Mouse (Mus musculus): ENCODE measurements around the gene Naa25. TPM values are rescaled to one million over a fixed set of nuclear protein-coding genes. Genes with fewer than 3 reads are reported as not detected.

The Naa25 gene
- polyA plus RNA-seq, 1 experiment from 2014 or later: 40.6 TPM

GRCm38 (mm10) chr5:121398146-121398964 lies 619 bp downstream of the Naa25 start:
- Histone ChIP-seq H3K9ac (peak overlapping the region; percentile 89), H3K36me3 (peaks cover 15% of the 10 kb centered on the region), H3K27me3 (no peaks in the 10 kb centered on the region), H3K4me3 (peak overlapping the region; percentile 97), H3K27ac (peak overlapping the region; percentile 70), H3K9me3 (no peaks in the 10 kb centered on the region), H3K4me1 (peaks cover 17% of the 10 kb centered on the region), H3K4me2 (replicated peaks) (peak overlapping the region; percentile 89)
- 2% methylated on average over 66 of the region's 67 CpGs for WGBS
- ATAC-seq (ENCODE audit: low FRiP score, low read depth): peak; percentile 74

DNA sequence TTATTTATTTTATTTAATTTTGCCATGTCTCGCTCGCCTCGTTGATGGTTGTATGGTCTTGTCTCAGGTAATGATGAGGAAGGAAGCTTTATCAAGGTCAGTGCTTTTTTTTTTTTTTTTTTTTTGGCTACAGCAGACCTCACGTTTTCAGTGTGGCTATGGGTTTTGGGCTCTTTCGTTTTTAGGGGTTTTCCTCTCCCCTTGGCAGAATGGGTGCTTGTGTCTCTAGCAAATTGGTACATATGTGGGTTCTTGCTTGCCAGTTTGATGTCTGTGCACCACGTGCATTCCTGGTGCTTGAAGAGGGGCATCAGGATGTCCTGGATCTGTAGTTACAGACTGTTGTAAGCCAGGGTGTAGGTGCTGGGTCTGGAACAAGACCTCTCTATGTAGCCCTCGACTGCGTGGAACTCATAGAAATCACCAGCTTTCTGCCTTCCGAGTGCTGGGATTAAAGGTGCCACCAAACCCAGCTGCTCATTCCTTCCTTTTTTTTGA lies 1.3 kb downstream of the Naa25 start:
- Histone ChIP-seq H3K27ac (no peak overlapping the region), H3K9ac (peak overlapping the region; percentile 89), H3K27me3 (no peaks in the 10 kb centered on the region), H3K4me3 (peak overlapping the region; percentile 97), H3K4me1 (peaks cover 17% of the 10 kb centered on the region), H3K4me2 (replicated peaks) (peak overlapping the region; percentile 89), H3K9me3 (no peaks in the 10 kb centered on the region), H3K36me3 (peaks cover 20% of the 10 kb centered on the region)
- WGBS: 51% methylated on average over 9 of the region's 9 CpGs
- ATAC-seq (ENCODE audit: low FRiP score, low read depth): no peak

DNA sequence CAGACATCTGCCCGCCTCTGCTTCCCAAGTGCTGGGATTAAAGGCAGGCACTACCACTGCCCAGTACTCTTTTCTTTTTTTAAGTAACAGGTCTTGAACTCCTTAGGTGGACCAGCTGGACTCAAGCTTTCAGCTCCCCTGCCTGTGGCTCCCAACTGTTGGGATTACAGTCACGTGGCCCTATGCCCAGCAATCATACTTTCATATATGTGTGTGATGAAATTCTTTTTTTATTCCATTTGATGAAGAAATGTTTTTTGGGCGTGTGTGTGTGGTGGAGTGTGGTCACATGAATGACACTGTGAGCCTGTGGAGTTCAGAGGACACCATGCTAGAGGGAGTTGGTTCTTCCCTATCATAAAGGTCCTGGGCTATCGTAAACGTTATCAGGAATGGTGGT lies 1.8 kb downstream of the Naa25 start:
- Histone ChIP-seq H3K9me3 (no peaks in the 10 kb centered on the region), H3K4me1 (peaks cover 17% of the 10 kb centered on the region), H3K27ac (no peak overlapping the region), H3K27me3 (no peaks in the 10 kb centered on the region), H3K36me3 (peaks cover 20% of the 10 kb centered on the region), H3K4me3 (peak overlapping the region; percentile 97; the same call in 1 of the 2 replicates), H3K4me2 (replicated peaks) (peak overlapping the region; percentile 89), H3K9ac (peak overlapping the region; percentile 89; the same call in 1 of the 2 replicates)
- ATAC-seq (ENCODE audit: low FRiP score, low read depth): no peak
- 88% methylated on average over 5 of the region's 5 CpGs for WGBS

DNA sequence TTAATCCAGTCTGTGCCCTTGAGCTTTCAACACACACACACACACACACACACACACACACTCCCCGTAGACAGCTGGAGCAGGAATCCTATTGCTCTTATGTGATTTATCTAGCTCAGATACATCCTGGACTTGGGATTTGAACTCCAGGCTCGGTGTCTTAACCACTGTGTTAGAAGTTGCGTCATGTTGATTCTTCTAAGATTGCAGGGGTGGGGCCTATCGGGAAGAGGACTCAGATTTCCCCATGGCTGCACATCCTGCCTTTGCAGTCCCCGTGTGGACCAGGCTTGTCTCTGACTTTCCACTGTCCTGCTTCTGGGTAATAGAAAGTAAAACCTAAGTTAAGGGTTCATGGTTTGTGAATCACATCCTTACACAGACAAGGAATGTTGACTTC lies 2.3 kb downstream of the Naa25 start:
- 72% methylated on average over 5 of the region's 5 CpGs for WGBS
- Histone ChIP-seq H3K27ac (no peak overlapping the region), H3K4me3 (no peak overlapping the region), H3K4me1 (peaks cover 17% of the 10 kb centered on the region), H3K36me3 (peaks cover 20% of the 10 kb centered on the region), H3K9ac (no peak overlapping the region), H3K4me2 (replicated peaks) (no peak overlapping the region), H3K9me3 (no peaks in the 10 kb centered on the region), H3K27me3 (no peaks in the 10 kb centered on the region)
- no peak for ATAC-seq (ENCODE audit: low FRiP score, low read depth)

- Histone ChIP-seq H3K27me3 (no peaks in the 10 kb centered on the region), H3K9me3 (no peaks in the 10 kb centered on the region), H3K27ac (no peak overlapping the region), H3K4me3 (no peak overlapping the region), H3K4me2 (replicated peaks) (no peak overlapping the region), H3K9ac (0 out of 2 replicates have a peak overlapping the region, but pooled peaks have one; percentile 43), H3K4me1 (peaks cover 17% of the 10 kb centered on the region), H3K36me3 (peaks cover 24% of the 10 kb centered on the region)
- ATAC-seq (ENCODE audit: low FRiP score, low read depth): no peak
- 90% methylated on average over 5 of the region's 5 CpGs for WGBS
Measured at GRCm38 (mm10) chr5:121400849-121401248, 3.1 kb downstream of the Naa25 start.

GRCm38 (mm10) chr5:121407856-121408255 lies 10.1 kb downstream of the Naa25 start:
- H3K9ac ChIP-seq: no peak overlapping the region
- WGBS: 87% methylated on average over 8 of the region's 8 CpGs
- no peak overlapping the region for H3K4me2 ChIP-seq (replicated peaks)
- no peak overlapping the region for H3K27ac ChIP-seq
- no peak for ATAC-seq (ENCODE audit: low FRiP score, low read depth)
- no peaks in the 10 kb centered on the region for H3K4me1 ChIP-seq
- H3K4me3 ChIP-seq: no peak overlapping the region
- no peaks in the 10 kb centered on the region for H3K9me3 ChIP-seq
- no peaks in the 10 kb centered on the region for H3K27me3 ChIP-seq
- peaks cover 74% of the 10 kb centered on the region for H3K36me3 ChIP-seq

GRCm38 (mm10) chr5:121410975-121411374 lies 13.2 kb downstream of the Naa25 start:
- Histone ChIP-seq H3K27ac (no peak overlapping the region), H3K36me3 (peaks cover 90% of the 10 kb centered on the region), H3K9me3 (no peaks in the 10 kb centered on the region), H3K4me1 (no peaks in the 10 kb centered on the region), H3K4me2 (replicated peaks) (no peak overlapping the region), H3K27me3 (no peaks in the 10 kb centered on the region), H3K9ac (no peak overlapping the region), H3K4me3 (no peak overlapping the region)
- WGBS: 90% methylated on average over 4 of the region's 4 CpGs
- no peak for ATAC-seq (ENCODE audit: low FRiP score, low read depth)

GRCm38 (mm10) chr5:121420721-121421120 lies 23.0 kb downstream of the Naa25 start:
- peaks cover 98% of the 10 kb centered on the region for H3K36me3 ChIP-seq
- WGBS: 90% methylated on average over 9 of the region's 9 CpGs
- no peak for ATAC-seq (ENCODE audit: low FRiP score, low read depth)

GRCm38 (mm10) chr5:121422787-121423186 lies 25.1 kb downstream of the Naa25 start:
- 96% methylated on average over 6 of the region's 6 CpGs for WGBS
- Histone ChIP-seq H3K9ac (no peak overlapping the region), H3K4me1 (no peaks in the 10 kb centered on the region), H3K27ac (no peak overlapping the region), H3K36me3 (peaks cover 98% of the 10 kb centered on the region), H3K4me3 (no peak overlapping the region), H3K9me3 (no peaks in the 10 kb centered on the region), H3K27me3 (no peaks in the 10 kb centered on the region), H3K4me2 (replicated peaks) (no peak overlapping the region)
- no peak for ATAC-seq (ENCODE audit: low FRiP score, low read depth)

More at GRCm38 (mm10) chr5:121420721-121421120, 23.0 kb downstream of the Naa25 start:
- H3K9ac ChIP-seq: no peak overlapping the region
- no peak overlapping the region for H3K27ac ChIP-seq
- no peak overlapping the region for H3K4me3 ChIP-seq
- H3K4me1 ChIP-seq: no peaks in the 10 kb centered on the region
- H3K4me2 ChIP-seq (replicated peaks): no peak overlapping the region
- no peaks in the 10 kb centered on the region for H3K27me3 ChIP-seq
- no peaks in the 10 kb centered on the region for H3K9me3 ChIP-seq

GRCm38 (mm10) chr5:121423297-121423696 lies 25.6 kb downstream of the Naa25 start:
- H3K9ac ChIP-seq: no peak overlapping the region
- H3K9me3 ChIP-seq: no peaks in the 10 kb centered on the region
- ATAC-seq (ENCODE audit: low FRiP score, low read depth): no peak
- no peak overlapping the region for H3K4me3 ChIP-seq
- H3K36me3 ChIP-seq: peaks cover 98% of the 10 kb centered on the region
- 75% methylated on average over 10 of the region's 10 CpGs for WGBS
- H3K4me1 ChIP-seq: no peaks in the 10 kb centered on the region
- H3K27me3 ChIP-seq: no peaks in the 10 kb centered on the region
- no peak overlapping the region for H3K4me2 ChIP-seq (replicated peaks)
- no peak overlapping the region for H3K27ac ChIP-seq

GRCm38 (mm10) chr5:121428954-121429353 lies 31.2 kb downstream of the Naa25 start:
- Histone ChIP-seq H3K9ac (no peak overlapping the region), H3K36me3 (peaks cover 99% of the 10 kb centered on the region), H3K4me1 (no peaks in the 10 kb centered on the region), H3K9me3 (no peaks in the 10 kb centered on the region), H3K4me2 (replicated peaks) (no peak overlapping the region), H3K27me3 (no peaks in the 10 kb centered on the region), H3K4me3 (no peak overlapping the region), H3K27ac (no peak overlapping the region)
- WGBS: 92% methylated on average over 3 of the region's 3 CpGs
- ATAC-seq (ENCODE audit: low FRiP score, low read depth): no peak

GRCm38 (mm10) chr5:121438131-121438530 lies 40.4 kb downstream of the Naa25 start:
- no peaks in the 10 kb centered on the region for H3K4me1 ChIP-seq
- no peak overlapping the region for H3K27ac ChIP-seq
- H3K4me3 ChIP-seq: no peak overlapping the region
- WGBS: 87% methylated on average over 5 of the region's 5 CpGs
- no peaks in the 10 kb centered on the region for H3K9me3 ChIP-seq
- H3K27me3 ChIP-seq: no peaks in the 10 kb centered on the region
- no peak overlapping the region for H3K9ac ChIP-seq
- no peak overlapping the region for H3K4me2 ChIP-seq (replicated peaks)
- H3K36me3 ChIP-seq: peaks cover 90% of the 10 kb centered on the region
- ATAC-seq (ENCODE audit: low FRiP score, low read depth): no peak
